Mouse (Mus musculus): ENCODE results near the gene St5. TPM values are rescaled to one million over a fixed set of nuclear protein-coding genes. Genes with fewer than 3 reads are reported as not detected.
A peak's percentile ranks its signal among the peaks of the same experiment; 100 is the strongest.

St5 gene
- polyA plus RNA-seq, 1 experiment from 2014 or later = 45.1 TPM

GRCm38 (mm10) chr7:109616034-109616979 is 87.1 kb downstream of the St5 start:
- WGBS = 2% methylated on average over 25 of the region's 25 CpGs
- peak; percentile 85 for ATAC-seq (ENCODE audit: insufficient number of reproducible peaks, insufficient read depth, low FRiP score, low TSS enrichment, low read depth)
- Histone ChIP-seq H3K36me3 (no peaks in the 10 kb centered on the region), H3K27me3 (no peaks in the 10 kb centered on the region), H3K4me1 (peaks cover 73% of the 10 kb centered on the region), H3K4me3 (peak overlapping the region; percentile 34), H3K9me3 (no peaks in the 10 kb centered on the region), H3K27ac (peak overlapping the region; percentile 91), H3K9ac (peak overlapping the region; percentile 57), H3K4me2 (peak overlapping the region; percentile 62)

GRCm38 (mm10) chr7:109615601-109616000 is 87.8 kb downstream of the St5 start:
- Histone ChIP-seq H3K4me1 (peaks cover 67% of the 10 kb centered on the region), H3K9ac (peak overlapping the region; percentile 57; the same call in 1 of the 2 replicates), H3K36me3 (no peaks in the 10 kb centered on the region), H3K4me3 (peak overlapping the region; percentile 34), H3K27me3 (no peaks in the 10 kb centered on the region), H3K4me2 (peak overlapping the region; percentile 62), H3K9me3 (no peaks in the 10 kb centered on the region), H3K27ac (peak overlapping the region; percentile 91)
- WGBS = 23% methylated on average over 4 of the region's 4 CpGs
- no peak for ATAC-seq (ENCODE audit: insufficient number of reproducible peaks, insufficient read depth, low FRiP score, low TSS enrichment, low read depth)

GRCm38 (mm10) chr7:109614939-109615338 is 88.5 kb downstream of the St5 start:
- Histone ChIP-seq H3K36me3 (no peaks in the 10 kb centered on the region), H3K27me3 (no peaks in the 10 kb centered on the region), H3K4me2 (peak overlapping the region; percentile 62), H3K4me1 (peaks cover 69% of the 10 kb centered on the region), H3K9ac (no peak overlapping the region; the same call in 1 of the 2 replicates), H3K4me3 (peak overlapping the region; percentile 34), H3K27ac (peak overlapping the region; percentile 91; the same call in 1 of the 2 replicates), H3K9me3 (no peaks in the 10 kb centered on the region)
- no peak for ATAC-seq (ENCODE audit: insufficient number of reproducible peaks, insufficient read depth, low FRiP score, low TSS enrichment, low read depth)
- WGBS = 18% methylated on average over 4 of the region's 4 CpGs

- H3K27ac ChIP-seq = 0 out of 2 replicates have a peak overlapping the region, but pooled peaks have one; percentile 28
- peaks cover 69% of the 10 kb centered on the region for H3K4me1 ChIP-seq
- H3K9ac ChIP-seq = peak overlapping the region; percentile 44; the same call in 1 of the 2 replicates
- no peak overlapping the region for H3K4me3 ChIP-seq
- H3K9me3 ChIP-seq = no peaks in the 10 kb centered on the region
- ATAC-seq (ENCODE audit: insufficient number of reproducible peaks, insufficient read depth, low FRiP score, low TSS enrichment, low read depth) = no peak
- no peaks in the 10 kb centered on the region for H3K36me3 ChIP-seq
- 49% methylated on average over 5 of the region's 5 CpGs for WGBS
- 0 out of 2 replicates have a peak overlapping the region, but pooled peaks have one; percentile 22 for H3K4me2 ChIP-seq
- no peaks in the 10 kb centered on the region for H3K27me3 ChIP-seq
Observed at GRCm38 (mm10) chr7:109613531-109614021, 89.8 kb downstream of the St5 start.

GRCm38 (mm10) chr7:109613051-109613450 is 90.4 kb downstream of the St5 start:
- WGBS = 79% methylated on average over 3 of the region's 3 CpGs
- H3K9ac ChIP-seq = no peak overlapping the region
- no peaks in the 10 kb centered on the region for H3K36me3 ChIP-seq
- peaks cover 69% of the 10 kb centered on the region for H3K4me1 ChIP-seq
- H3K27me3 ChIP-seq = no peaks in the 10 kb centered on the region
- peak overlapping the region; percentile 66 for H3K27ac ChIP-seq
- no peak for ATAC-seq (ENCODE audit: insufficient number of reproducible peaks, insufficient read depth, low FRiP score, low TSS enrichment, low read depth)
- H3K4me3 ChIP-seq = no peak overlapping the region
- no peak overlapping the region for H3K4me2 ChIP-seq
- H3K9me3 ChIP-seq = no peaks in the 10 kb centered on the region

GRCm38 (mm10) chr7:109612531-109612930 is 90.9 kb downstream of the St5 start:
- no peak for ATAC-seq (ENCODE audit: insufficient number of reproducible peaks, insufficient read depth, low FRiP score, low TSS enrichment, low read depth)
- H3K4me1 ChIP-seq = peaks cover 69% of the 10 kb centered on the region
- no peaks in the 10 kb centered on the region for H3K36me3 ChIP-seq
- H3K4me2 ChIP-seq = no peak overlapping the region
- no peaks in the 10 kb centered on the region for H3K9me3 ChIP-seq
- no peak overlapping the region for H3K9ac ChIP-seq
- WGBS = 32% methylated on average over 2 of the region's 2 CpGs
- H3K27me3 ChIP-seq = no peaks in the 10 kb centered on the region
- H3K4me3 ChIP-seq = no peak overlapping the region
- H3K27ac ChIP-seq = peak overlapping the region; percentile 66

GRCm38 (mm10) chr7:109610348-109610747 is 93.1 kb downstream of the St5 start:
- no peak for ATAC-seq (ENCODE audit: insufficient number of reproducible peaks, insufficient read depth, low FRiP score, low TSS enrichment, low read depth)
- H3K9ac ChIP-seq = no peak overlapping the region
- no peak overlapping the region for H3K27ac ChIP-seq
- no peak overlapping the region for H3K4me3 ChIP-seq
- H3K27me3 ChIP-seq = no peaks in the 10 kb centered on the region
- H3K9me3 ChIP-seq = no peaks in the 10 kb centered on the region
- H3K4me1 ChIP-seq = peaks cover 47% of the 10 kb centered on the region
- H3K4me2 ChIP-seq = no peak overlapping the region
- 81% methylated on average over 2 of the region's 2 CpGs for WGBS
- no peaks in the 10 kb centered on the region for H3K36me3 ChIP-seq

GRCm38 (mm10) chr7:109609565-109610345 is 93.7 kb downstream of the St5 start:
- Histone ChIP-seq H3K27me3 (no peaks in the 10 kb centered on the region), H3K4me3 (no peak overlapping the region), H3K9me3 (no peaks in the 10 kb centered on the region), H3K27ac (no peak overlapping the region), H3K9ac (no peak overlapping the region), H3K4me1 (peaks cover 41% of the 10 kb centered on the region), H3K36me3 (no peaks in the 10 kb centered on the region), H3K4me2 (no peak overlapping the region)
- WGBS = 32% methylated on average over 6 of the region's 6 CpGs
- ATAC-seq (ENCODE audit: insufficient number of reproducible peaks, insufficient read depth, low FRiP score, low TSS enrichment, low read depth) = 0 out of 2 replicates have a peak, but pooled peaks have one; percentile 26

- ATAC-seq (ENCODE audit: insufficient number of reproducible peaks, insufficient read depth, low FRiP score, low TSS enrichment, low read depth) = no peak
- Histone ChIP-seq H3K36me3 (no peaks in the 10 kb centered on the region), H3K27me3 (no peaks in the 10 kb centered on the region), H3K27ac (no peak overlapping the region), H3K9me3 (no peaks in the 10 kb centered on the region), H3K4me1 (peaks cover 33% of the 10 kb centered on the region), H3K9ac (no peak overlapping the region), H3K4me2 (no peak overlapping the region), H3K4me3 (no peak overlapping the region)
- 92% methylated on average over 6 of the region's 6 CpGs for WGBS
Observed at GRCm38 (mm10) chr7:109608831-109609230, 94.6 kb downstream of the St5 start.

- H3K9me3 ChIP-seq = no peaks in the 10 kb centered on the region
- H3K9ac ChIP-seq = no peak overlapping the region
- no peak overlapping the region for H3K4me2 ChIP-seq
- H3K27me3 ChIP-seq = no peaks in the 10 kb centered on the region
- no peak overlapping the region for H3K4me3 ChIP-seq
- no peak for ATAC-seq (ENCODE audit: insufficient number of reproducible peaks, insufficient read depth, low FRiP score, low TSS enrichment, low read depth)
- no peaks in the 10 kb centered on the region for H3K36me3 ChIP-seq
- H3K4me1 ChIP-seq = peaks cover 26% of the 10 kb centered on the region
- WGBS = 73% methylated on average over 7 of the region's 7 CpGs
- H3K27ac ChIP-seq = no peak overlapping the region
Observed at GRCm38 (mm10) chr7:109606994-109607610, 96.3 kb downstream of the St5 start.

GRCm38 (mm10) chr7:109602562-109602961 is 100.8 kb downstream of the St5 start:
- Histone ChIP-seq H3K27me3 (no peaks in the 10 kb centered on the region), H3K4me1 (peaks cover 14% of the 10 kb centered on the region), H3K4me2 (no peak overlapping the region), H3K4me3 (no peak overlapping the region), H3K9ac (no peak overlapping the region), H3K36me3 (no peaks in the 10 kb centered on the region), H3K27ac (no peak overlapping the region), H3K9me3 (no peaks in the 10 kb centered on the region)
- no peak for ATAC-seq (ENCODE audit: insufficient number of reproducible peaks, insufficient read depth, low FRiP score, low TSS enrichment, low read depth)
- 56% methylated on average over 5 of the region's 5 CpGs for WGBS

All from embryonic facial prominence, embryonic 13.5 days (tissue).